Mouse (Mus musculus): ENCODE measurements around the gene Nt5c. TPM values are rescaled to one million over a fixed set of nuclear protein-coding genes. Genes with fewer than 3 reads are reported as not detected.

Gene Nt5c
- polyA plus RNA-seq, 1 experiment from 2014 or later = 145 TPM

- Histone ChIP-seq H3K4me1 (replicated peaks; ENCODE audit: control insufficient read depth, insufficient read depth) (no peaks in the 10 kb centered on the region; the same call in 1 of the 2 replicates), H3K9ac (ENCODE audit: low read length) (no peak overlapping the region), H3K27ac (replicated peaks) (no peak overlapping the region), H3K9me3 (ENCODE audit: control insufficient read depth, low read length) (no peaks in the 10 kb centered on the region), H3K27me3 (ENCODE audit: control insufficient read depth, insufficient read depth, low read length) (no peaks in the 10 kb centered on the region), H3K36me3 (ENCODE audit: control insufficient read depth, insufficient read depth, low read length) (peaks cover 3% of the 10 kb centered on the region; the same call in 1 of the 2 replicates), H3K4me3 (ENCODE audit: low read depth, low read length) (no peak overlapping the region), H3K4me2 (replicated peaks; ENCODE audit: low read depth) (no peak overlapping the region)
- DNase-seq (ENCODE audit: low spot score) = no peak
- no peak for ATAC-seq (ENCODE audit: low FRiP score, low TSS enrichment)
- WGBS = 89% methylated on average over 19 of the region's 19 CpGs
- TF ChIP-seq EP300 (optimal IDR thresholded peaks at IDR 0.05) (no peak), CTCF (IDR thresholded peaks at IDR 0.05; ENCODE audit: low read depth) (no peak)
Measured at GRCm38 (mm10) chr11:115488551-115489104, 3.0 kb downstream of the Nt5c start.

DNA sequence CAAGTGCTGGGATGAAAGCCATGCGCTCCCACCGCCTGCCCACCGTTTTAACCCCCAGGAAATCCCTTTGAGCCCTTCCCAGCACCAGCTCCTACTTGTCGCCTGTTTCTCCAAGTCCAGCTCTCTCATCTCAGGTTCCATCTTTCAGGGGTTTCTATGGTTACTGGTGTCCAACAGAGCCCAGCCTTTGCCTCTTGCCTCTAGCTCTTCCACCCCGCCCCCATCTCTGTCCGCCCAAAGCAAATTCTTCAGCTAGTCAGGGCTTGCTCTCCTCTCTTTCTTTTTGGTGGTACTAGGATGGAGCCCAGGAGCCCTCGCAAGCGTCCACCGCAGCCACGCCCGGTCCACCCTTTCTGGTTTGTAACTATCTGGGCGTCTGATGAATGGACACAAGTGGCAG lies 6.5 kb downstream of the Nt5c start:
- DNase-seq (ENCODE audit: low spot score) (no peak), ATAC-seq (ENCODE audit: low FRiP score, low TSS enrichment) (no peak)
- H3K36me3 ChIP-seq (ENCODE audit: control insufficient read depth, insufficient read depth, low read length) = peaks cover 3% of the 10 kb centered on the region; the same call in 1 of the 2 replicates
- no peak overlapping the region for H3K9ac ChIP-seq (ENCODE audit: low read length)
- H3K4me1 ChIP-seq (replicated peaks; ENCODE audit: control insufficient read depth, insufficient read depth) = no peaks in the 10 kb centered on the region
- no peak overlapping the region for H3K4me3 ChIP-seq (ENCODE audit: low read depth, low read length)
- no peak overlapping the region for H3K4me2 ChIP-seq (replicated peaks; ENCODE audit: low read depth)
- no peak overlapping the region for H3K27ac ChIP-seq (replicated peaks)
- no peak for TF ChIP-seq CTCF (IDR thresholded peaks at IDR 0.05; ENCODE audit: low read depth)
- no peak for TF ChIP-seq EP300 (optimal IDR thresholded peaks at IDR 0.05)
- 56% methylated on average over 12 of the region's 12 CpGs for WGBS
- no peaks in the 10 kb centered on the region for H3K9me3 ChIP-seq (ENCODE audit: control insufficient read depth, low read length)
- no peaks in the 10 kb centered on the region for H3K27me3 ChIP-seq (ENCODE audit: control insufficient read depth, insufficient read depth, low read length)

GRCm38 (mm10) chr11:115483726-115484125 lies 7.9 kb downstream of the Nt5c start:
- no peak for TF ChIP-seq EP300 (optimal IDR thresholded peaks at IDR 0.05)
- peak; percentile 95 for TF ChIP-seq CTCF (IDR thresholded peaks at IDR 0.05; ENCODE audit: low read depth)
- H3K4me1 ChIP-seq (replicated peaks; ENCODE audit: control insufficient read depth, insufficient read depth) = no peaks in the 10 kb centered on the region
- WGBS = 19% methylated on average over 6 of the region's 6 CpGs
- no peaks in the 10 kb centered on the region for H3K27me3 ChIP-seq (ENCODE audit: control insufficient read depth, insufficient read depth, low read length)
- ATAC-seq (ENCODE audit: low FRiP score, low TSS enrichment) (no peak), DNase-seq (ENCODE audit: low spot score) (peak; percentile 75)
- no peak overlapping the region for H3K4me3 ChIP-seq (ENCODE audit: low read depth, low read length)
- H3K4me2 ChIP-seq (replicated peaks; ENCODE audit: low read depth) = no peak overlapping the region
- no peaks in the 10 kb centered on the region for H3K9me3 ChIP-seq (ENCODE audit: control insufficient read depth, low read length)
- H3K36me3 ChIP-seq (ENCODE audit: control insufficient read depth, insufficient read depth, low read length) = no peaks in the 10 kb centered on the region; the same call in 1 of the 2 replicates
- no peak overlapping the region for H3K27ac ChIP-seq (replicated peaks)
- H3K9ac ChIP-seq (ENCODE audit: low read length) = no peak overlapping the region

DNA sequence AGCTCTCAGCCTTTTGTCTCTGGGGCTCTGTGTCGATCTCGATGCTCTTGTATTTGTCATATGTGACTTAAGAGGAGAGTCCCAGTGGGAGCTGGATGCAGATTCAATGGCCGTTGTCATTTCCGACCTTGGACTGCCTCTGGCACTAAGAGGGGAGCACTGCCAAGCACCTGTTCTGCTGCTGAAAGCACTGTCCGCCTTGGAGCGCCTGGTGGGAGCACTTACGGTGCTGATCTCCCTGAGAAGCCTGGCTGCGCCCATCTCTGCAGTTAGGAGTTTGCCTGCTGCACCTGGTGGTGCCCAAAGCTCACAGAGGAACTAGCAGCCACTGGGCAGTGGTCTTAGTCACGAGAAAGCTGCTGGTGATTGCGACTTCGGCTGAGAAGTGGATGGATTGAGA lies 8.4 kb downstream of the Nt5c start:
- TF ChIP-seq EP300 (optimal IDR thresholded peaks at IDR 0.05) = no peak
- TF ChIP-seq CTCF (IDR thresholded peaks at IDR 0.05; ENCODE audit: low read depth) = no peak
- ATAC-seq (ENCODE audit: low FRiP score, low TSS enrichment) = no peak

GRCm38 (mm10) chr11:115481553-115482259 lies 10.0 kb downstream of the Nt5c start:
- Histone ChIP-seq H3K9me3 (ENCODE audit: control insufficient read depth, low read length) (no peaks in the 10 kb centered on the region), H3K4me3 (ENCODE audit: low read depth, low read length) (no peak overlapping the region), H3K4me1 (replicated peaks; ENCODE audit: control insufficient read depth, insufficient read depth) (no peaks in the 10 kb centered on the region; the same call in 1 of the 2 replicates), H3K27me3 (ENCODE audit: control insufficient read depth, insufficient read depth, low read length) (no peaks in the 10 kb centered on the region), H3K9ac (ENCODE audit: low read length) (no peak overlapping the region), H3K27ac (replicated peaks) (no peak overlapping the region), H3K36me3 (ENCODE audit: control insufficient read depth, insufficient read depth, low read length) (no peaks in the 10 kb centered on the region), H3K4me2 (replicated peaks; ENCODE audit: low read depth) (no peak overlapping the region)
- no peak for DNase-seq (ENCODE audit: low spot score)
- TF ChIP-seq EP300 (optimal IDR thresholded peaks at IDR 0.05) (no peak), CTCF (IDR thresholded peaks at IDR 0.05; ENCODE audit: low read depth) (no peak)
- 73% methylated on average over 6 of the region's 6 CpGs for WGBS
- ATAC-seq (ENCODE audit: low FRiP score, low TSS enrichment) = no peak

More for the DNA sequence above, 8.4 kb downstream of the Nt5c start:
- Histone ChIP-seq H3K9ac (ENCODE audit: low read length) (no peak overlapping the region), H3K27ac (replicated peaks) (no peak overlapping the region), H3K36me3 (ENCODE audit: control insufficient read depth, insufficient read depth, low read length) (no peaks in the 10 kb centered on the region; the same call in 1 of the 2 replicates), H3K4me1 (replicated peaks; ENCODE audit: control insufficient read depth, insufficient read depth) (no peaks in the 10 kb centered on the region), H3K27me3 (ENCODE audit: control insufficient read depth, insufficient read depth, low read length) (no peaks in the 10 kb centered on the region), H3K4me2 (replicated peaks; ENCODE audit: low read depth) (no peak overlapping the region), H3K4me3 (ENCODE audit: low read depth, low read length) (no peak overlapping the region), H3K9me3 (ENCODE audit: control insufficient read depth, low read length) (no peaks in the 10 kb centered on the region)
- WGBS = 71% methylated on average over 11 of the region's 11 CpGs
- DNase-seq (ENCODE audit: low spot score) = no peak
